Mouse (Mus musculus): ENCODE results near the gene Fbxl15.

GRCm38 (mm10) chr19:46318031-46318471, 9.9 kb upstream of the Fbxl15 start:
- peak; percentile 27; the same call in 1 of the 2 replicates for TF ChIP-seq POLR2A (IDR thresholded peaks at IDR 0.05; ENCODE audit: insufficient read depth, low read depth, low read length)
- no peak for TF ChIP-seq CTCF (IDR thresholded peaks at IDR 0.05; ENCODE audit: insufficient read depth, low read depth, low read length)

All from olfactory bulb, adult 2 months (tissue).